ENCODE assay signal across 8 mouse cellular contexts in the genomic region with DNA sequence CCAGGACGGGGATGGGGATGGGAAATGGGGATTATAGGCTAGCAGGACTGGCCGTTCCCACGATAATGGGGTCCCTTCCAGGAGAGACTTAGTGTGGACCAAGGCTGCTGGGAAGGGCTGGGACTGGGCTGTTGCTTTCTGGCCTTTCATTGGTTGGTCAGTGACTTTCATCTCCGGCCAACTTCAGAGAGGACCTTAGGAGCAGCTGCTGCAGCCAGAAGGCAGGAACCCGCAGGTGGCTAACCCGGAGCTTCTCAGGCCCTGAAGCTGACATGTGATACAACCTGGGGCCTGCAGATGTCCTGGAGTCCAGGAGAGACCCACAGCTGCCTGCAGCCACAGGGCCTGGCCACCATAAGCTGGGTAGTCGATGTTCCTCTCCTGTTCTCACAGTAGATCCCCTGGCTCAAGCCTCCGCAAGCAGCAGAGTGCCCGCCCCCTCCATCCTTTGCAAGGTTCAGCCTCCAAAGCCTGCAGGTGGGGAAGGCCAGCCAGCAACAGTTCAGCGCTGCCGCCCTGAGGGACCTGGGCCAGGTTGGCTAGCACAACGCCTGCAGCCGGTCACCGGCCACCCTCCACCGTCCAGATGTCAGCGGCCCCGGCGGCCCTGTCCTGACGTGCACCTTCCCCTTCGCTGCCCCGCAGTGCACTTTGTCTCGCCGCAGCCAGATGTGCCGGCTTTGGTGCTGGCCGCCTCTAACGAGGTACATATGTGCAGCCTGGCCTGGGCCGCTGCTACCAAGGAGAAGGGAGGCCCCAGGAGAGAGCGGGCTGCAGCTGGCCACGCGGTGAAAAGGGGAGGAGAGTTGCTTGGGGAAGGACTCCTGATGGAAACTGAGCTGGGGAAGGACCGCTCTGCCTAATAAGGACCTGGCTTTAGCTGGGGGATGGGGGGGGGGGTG. TPM values are rescaled to one million over a fixed set of nuclear protein-coding genes. Genes with fewer than 3 reads are reported as not detected.
DNase-seq lines count a peak whose midpoint lies in the region; ATAC-seq and TF ChIP-seq lines count a peak whose summit lies in the region.

No protein-coding gene starts in this region.

- no peaks in the 10 kb centered on the region; the same call in none of the 2 replicates for H3K4me1 ChIP-seq in lung, adult 2 months (ENCODE audit: control insufficient read depth, insufficient read depth, low read length)
- H3K4me1 ChIP-seq in hindbrain, embryonic 12.5 days: peaks cover 13% of the 10 kb centered on the region
- H3K4me1 ChIP-seq in liver, embryonic 16.5 days (ENCODE audit: control insufficient read depth, low read depth, low read length): peaks cover 27% of the 10 kb centered on the region

- H3K36me3 ChIP-seq in hindbrain, embryonic 12.5 days: no peaks in the 10 kb centered on the region
- no peaks in the 10 kb centered on the region for H3K36me3 ChIP-seq in liver, embryonic 16.5 days (ENCODE audit: control insufficient read depth, insufficient read depth)

- DNase-seq in lung, adult 18-20 months: peak; percentile 51
- DNase-seq in lung, adult 2 months: no peak
- DNase-seq in gastrocnemius, adult 18-20 months (ENCODE audit: low spot score): peak; percentile 65
- peak; percentile 76 for DNase-seq in skeletal muscle tissue, adult 2 months (ENCODE audit: low read depth, low spot score)
- DNase-seq in layer of hippocampus, adult 18-20 months (ENCODE audit: low spot score in 2 of 2): no peak
- no peak for DNase-seq in layer of hippocampus, adult 8-10 months (ENCODE audit: low spot score in 2 of 2)

- peak; percentile 73; the same call in 1 of the 2 replicates for ATAC-seq in hindbrain, embryonic 12.5 days (ENCODE audit: low FRiP score)
- 0 out of 2 replicates have a peak, but pooled peaks have one; percentile 15 for ATAC-seq in liver, embryonic 16.5 days (ENCODE audit: low read depth)

- peak overlapping the region; percentile 74 for H3K27ac ChIP-seq in hindbrain, embryonic 12.5 days
- no peak overlapping the region for H3K27ac ChIP-seq in liver, embryonic 16.5 days (ENCODE audit: low read length)

- TF ChIP-seq CTCF in lung, adult 2 months (IDR thresholded peaks at IDR 0.05; ENCODE audit: insufficient read depth, low read length): no peak

- H3K4me2 ChIP-seq in hindbrain, embryonic 12.5 days (replicated peaks): peak overlapping the region; percentile 48
- H3K4me2 ChIP-seq in liver, embryonic 16.5 days (ENCODE audit: low read depth, low read length): peak overlapping the region; percentile 26

- H3K9ac ChIP-seq in hindbrain, embryonic 12.5 days: peak overlapping the region; percentile 29
- H3K9ac ChIP-seq in liver, embryonic 16.5 days (ENCODE audit: low read depth, low read length): no peak overlapping the region

- H3K27me3 ChIP-seq in hindbrain, embryonic 12.5 days: no peaks in the 10 kb centered on the region
- peaks cover 33% of the 10 kb centered on the region for H3K27me3 ChIP-seq in liver, embryonic 16.5 days (ENCODE audit: control insufficient read depth, insufficient read depth, low read depth, low read length)

- H3K4me3 ChIP-seq in lung, adult 2 months (replicated peaks; ENCODE audit: extremely low read depth, low read depth, low read length): no peak overlapping the region
- H3K4me3 ChIP-seq in hindbrain, embryonic 12.5 days: 0 out of 2 replicates have a peak overlapping the region, but pooled peaks have one; percentile 15
- peak overlapping the region; percentile 9; the same call in 1 of the 2 replicates for H3K4me3 ChIP-seq in liver, embryonic 16.5 days (ENCODE audit: low read depth, low read length)

- H3K9me3 ChIP-seq in hindbrain, embryonic 12.5 days (replicated peaks): no peaks in the 10 kb centered on the region
- no peaks in the 10 kb centered on the region for H3K9me3 ChIP-seq in liver, embryonic 16.5 days (replicated peaks; ENCODE audit: control insufficient read depth, low read length)

- 26% methylated on average over 31 of the region's 31 CpGs for WGBS in lung, adult 2 months
- WGBS in hindbrain, embryonic 12.5 days: 8% methylated on average over 31 of the region's 31 CpGs
- WGBS in liver, embryonic 16.5 days (ENCODE audit: insufficient replicate concordance): 28% methylated on average over 30 of the region's 31 CpGs

- no peak for TF ChIP-seq POLR2A in lung, adult 2 months (IDR thresholded peaks at IDR 0.05; ENCODE audit: borderline replicate concordance, extremely low read depth, low read depth, low read length)

RNA-seq across cellular contexts. Expression of gene Fgd2, which starts 55.3 kb away (rescaled TPM):
- 44.3 and 53.7 TPM in 2 replicates for polyA plus RNA-seq in lung, adult 2 months (2012; rRNA removed)
- 1 to 10 TPM in 1 of 2 experiments, under 1 TPM in 1; 0.68 to 1.6 TPM for total RNA-seq in gastrocnemius, adult 18-20 months (2021)
- polyA plus RNA-seq in hindbrain, embryonic 12.5 days (2016; fragmentation: Nextera tagmentation; extraction: Ambion mirVana): 4.3 and 7.0 TPM in 2 replicates
- polyA plus RNA-seq in liver, embryonic 16.5 days (2015; fragmentation: Nextera tagmentation; extraction: Ambion mirVana): 7.7 and 8.1 TPM in 2 replicates
- total RNA-seq in layer of hippocampus, adult 18-20 months (2021): 1 to 10 TPM; 4.4 to 5.8 TPM
- 10 to 100 TPM in 2 of 4 experiments, 1 to 10 TPM in 2; 5.5 to 13.8 (median 10.3) TPM for total RNA-seq in layer of hippocampus, adult 8-10 months (2022)

Comparison
In these comparisons a context has a peak if more than half of its experiments do, and no peak if none do; other contexts are left out.
1. DNase-seq: peak in lung, adult 18-20 months (2 of 2), gastrocnemius, adult 18-20 months (single experiment) and skeletal muscle tissue, adult 2 months (single experiment); none in lung, adult 2 months (single experiment), layer of hippocampus, adult 18-20 months (0 of 2) and layer of hippocampus, adult 8-10 months (0 of 2).